ENCODE assay signal across 23 mouse cellular contexts in the genomic region with DNA sequence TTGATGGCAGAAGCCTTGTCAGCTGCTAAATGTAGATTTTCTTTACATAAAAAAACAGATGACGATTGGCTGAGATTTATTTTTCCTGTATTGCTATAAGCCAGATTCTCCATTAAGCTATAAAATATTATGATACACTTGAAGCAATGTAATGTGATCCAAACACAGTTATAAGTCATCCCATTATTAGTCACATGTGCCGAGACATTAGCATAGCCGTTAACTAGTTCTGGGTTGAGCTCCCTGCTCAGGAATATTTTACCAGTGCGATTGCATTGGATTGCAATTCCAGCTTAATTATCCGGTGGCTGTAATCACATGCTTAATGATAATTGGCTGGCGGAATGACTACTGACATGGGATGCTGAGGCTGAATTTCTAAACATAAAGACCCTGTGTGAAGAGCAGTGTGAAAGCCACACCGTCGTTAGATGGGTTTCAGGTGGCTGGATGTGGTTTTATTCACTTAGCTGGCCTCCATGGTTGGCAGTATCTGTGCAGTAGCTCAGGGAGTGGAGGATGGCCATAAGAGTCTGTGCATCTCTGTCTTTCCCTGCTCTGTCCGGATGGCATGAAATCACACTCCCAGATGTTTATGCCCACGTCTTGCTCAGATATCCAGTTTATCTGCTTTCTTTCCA.
A peak's percentile ranks its signal among the peaks of the same experiment; 100 is the strongest.
DNase-seq lines count a peak whose midpoint lies in the region; ATAC-seq and TF ChIP-seq lines count a peak whose summit lies in the region.
"Had no signal": no experiment of that assay in that cellular context is flagged by ENCODE, and none has a peak within 500 bp of the region (broad histone marks: within the 10 kb centered on the region; RNA-seq: fewer than 3 reads in every experiment).

No protein-coding gene starts in this region.

- peak; percentile 61; the same call in 1 of the 2 replicates for ATAC-seq in hindbrain, embryonic 13.5 days (ENCODE audit: low FRiP score)
- no peak for ATAC-seq in limb, embryonic 13.5 days (ENCODE audit: low FRiP score, low read depth)
- ATAC-seq: midbrain, embryonic 13.5 days had no signal

- no peak for DNase-seq in hindbrain, embryonic 10.5 days (ENCODE audit: low spot score)
- DNase-seq in retina, postnatal 1 day, result peak; percentile 21
- no peak for DNase-seq in retina, embryonic 14.5 days (ENCODE audit: low spot score)
- no peak for DNase-seq in layer of hippocampus, postnatal 25 days (ENCODE audit: extremely low spot score in 1 of 2, low spot score in 1 of 2)
- no peak for DNase-seq in thymus, adult 2 months
- DNase-seq: adrenal gland, postnatal 36 days; cerebellum, adult 11-12 months; cerebellum, postnatal 10 days; gastrocnemius, postnatal 36 days; heart, adult 2 months; heart, postnatal 14 days; kidney, adult 11 months; kidney, postnatal 10 days; liver, embryonic 13.5 days; lung, adult 2 months; right cerebral cortex, postnatal 25 days; spleen, adult 18-20 months had no signal

- H3K27me3 ChIP-seq in hindbrain, embryonic 13.5 days, result no peaks in the 10 kb centered on the region
- H3K27me3 ChIP-seq in hindbrain, embryonic 10.5 days (ENCODE audit: insufficient read depth, poor library complexity, severe bottlenecking), result peaks cover 7% of the 10 kb centered on the region; the same call in 1 of the 2 replicates
- no peaks in the 10 kb centered on the region for H3K27me3 ChIP-seq in limb, embryonic 13.5 days
- H3K27me3 ChIP-seq in thymus, adult 2 months (ENCODE audit: control insufficient read depth, insufficient read depth, low read length), result no peaks in the 10 kb centered on the region
- H3K27me3 ChIP-seq: embryonic facial prominence, embryonic 13.5 days; heart, embryonic 13.5 days; liver, embryonic 13.5 days had no signal

- H3K4me2 ChIP-seq in hindbrain, embryonic 13.5 days, result no peak overlapping the region
- H3K4me2 ChIP-seq in limb, embryonic 13.5 days (replicated peaks), result no peak overlapping the region
- H3K4me2 ChIP-seq: embryonic facial prominence, embryonic 13.5 days; heart, embryonic 13.5 days; liver, embryonic 13.5 days; midbrain, embryonic 13.5 days had no signal

- peaks cover 2% of the 10 kb centered on the region; the same call in 1 of the 2 replicates for H3K9me3 ChIP-seq in hindbrain, embryonic 13.5 days
- H3K9me3 ChIP-seq in hindbrain, embryonic 10.5 days, result 0 out of 2 replicates have a peak, but pooled peaks cover 7% of the 10 kb centered on the region
- peaks cover 21% of the 10 kb centered on the region for H3K9me3 ChIP-seq in limb, embryonic 13.5 days
- H3K9me3 ChIP-seq: embryonic facial prominence, embryonic 13.5 days had no signal

- no peak overlapping the region for H3K9ac ChIP-seq in hindbrain, embryonic 13.5 days
- no peak overlapping the region for H3K9ac ChIP-seq in limb, embryonic 13.5 days
- H3K9ac ChIP-seq: embryonic facial prominence, embryonic 13.5 days; heart, embryonic 13.5 days; liver, embryonic 13.5 days; midbrain, embryonic 13.5 days had no signal

- no peaks in the 10 kb centered on the region for H3K36me3 ChIP-seq in hindbrain, embryonic 13.5 days
- H3K36me3 ChIP-seq in hindbrain, embryonic 10.5 days, result no peaks in the 10 kb centered on the region
- H3K36me3 ChIP-seq in limb, embryonic 13.5 days, result no peaks in the 10 kb centered on the region
- no peaks in the 10 kb centered on the region for H3K36me3 ChIP-seq in thymus, adult 2 months (ENCODE audit: control insufficient read depth, insufficient read depth, low read length)
- H3K36me3 ChIP-seq: embryonic facial prominence, embryonic 13.5 days; heart, embryonic 13.5 days; liver, embryonic 13.5 days; midbrain, embryonic 13.5 days had no signal

- peaks cover 23% of the 10 kb centered on the region for H3K4me1 ChIP-seq in hindbrain, embryonic 13.5 days (replicated peaks)
- peaks cover 19% of the 10 kb centered on the region for H3K4me1 ChIP-seq in hindbrain, embryonic 10.5 days (replicated peaks)
- peaks cover 38% of the 10 kb centered on the region for H3K4me1 ChIP-seq in limb, embryonic 13.5 days
- no peaks in the 10 kb centered on the region for H3K4me1 ChIP-seq in thymus, adult 2 months (replicated peaks; ENCODE audit: control insufficient read depth, insufficient read depth, low read length)
- H3K4me1 ChIP-seq: heart, embryonic 13.5 days; liver, embryonic 13.5 days had no signal

- peak overlapping the region; percentile 58 for H3K27ac ChIP-seq in hindbrain, embryonic 13.5 days
- no peak overlapping the region for H3K27ac ChIP-seq in hindbrain, embryonic 10.5 days
- peak overlapping the region; percentile 44; the same call in 1 of the 2 replicates for H3K27ac ChIP-seq in limb, embryonic 13.5 days
- no peak overlapping the region for H3K27ac ChIP-seq in thymus, adult 2 months (ENCODE audit: control insufficient read depth, insufficient read depth, low read length)
- H3K27ac ChIP-seq: embryonic facial prominence, embryonic 13.5 days; heart, adult 2 months; heart, embryonic 13.5 days; liver, embryonic 13.5 days; midbrain, embryonic 13.5 days had no signal

- TF ChIP-seq CTCF in thymus, adult 2 months (IDR thresholded peaks at IDR 0.05; ENCODE audit: borderline replicate concordance, control insufficient read depth, extremely low read depth, insufficient read depth, low read length, poor library complexity), result no peak

- H3K4me3 ChIP-seq in hindbrain, embryonic 13.5 days, result no peak overlapping the region
- H3K4me3 ChIP-seq in hindbrain, embryonic 10.5 days, result no peak overlapping the region
- no peak overlapping the region for H3K4me3 ChIP-seq in limb, embryonic 13.5 days
- H3K4me3 ChIP-seq in thymus, adult 2 months (ENCODE audit: control insufficient read depth, insufficient read depth, low read length), result no peak overlapping the region
- H3K4me3 ChIP-seq: embryonic facial prominence, embryonic 13.5 days; erythroblast, embryonic 14.5 days; heart, adult 2 months; heart, embryonic 13.5 days; liver, embryonic 13.5 days; midbrain, embryonic 13.5 days had no signal

- WGBS in hindbrain, embryonic 13.5 days, result 64% methylated on average over 10 of the region's 10 CpGs
- WGBS in hindbrain, embryonic 10.5 days, result 90% methylated on average over 10 of the region's 10 CpGs
- 41% methylated on average over 10 of the region's 10 CpGs for WGBS in limb, embryonic 13.5 days
- WGBS in thymus, adult 2 months, result 92% methylated on average over 10 of the region's 10 CpGs

- TF ChIP-seq POLR2A in thymus, adult 2 months (IDR thresholded peaks at IDR 0.05; ENCODE audit: control insufficient read depth, extremely low read depth, insufficient read depth, low read length, poor library complexity), result no peak

Comparison
In these comparisons a context has a peak if more than half of its experiments do, and no peak if none do; other contexts are left out.
1. H3K27ac ChIP-seq: peak in hindbrain, embryonic 13.5 days (single experiment) and limb, embryonic 13.5 days (single experiment); none in hindbrain, embryonic 10.5 days (single experiment) and thymus, adult 2 months (single experiment).